Mouse (Mus musculus): ENCODE data around the gene Mob4. TPM values are rescaled to one million over a fixed set of nuclear protein-coding genes. Genes with fewer than 3 reads are reported as not detected.

Mob4 gene
- total RNA-seq (2023): 10 to 100 TPM; 80.0 to 86.2 TPM

DNA sequence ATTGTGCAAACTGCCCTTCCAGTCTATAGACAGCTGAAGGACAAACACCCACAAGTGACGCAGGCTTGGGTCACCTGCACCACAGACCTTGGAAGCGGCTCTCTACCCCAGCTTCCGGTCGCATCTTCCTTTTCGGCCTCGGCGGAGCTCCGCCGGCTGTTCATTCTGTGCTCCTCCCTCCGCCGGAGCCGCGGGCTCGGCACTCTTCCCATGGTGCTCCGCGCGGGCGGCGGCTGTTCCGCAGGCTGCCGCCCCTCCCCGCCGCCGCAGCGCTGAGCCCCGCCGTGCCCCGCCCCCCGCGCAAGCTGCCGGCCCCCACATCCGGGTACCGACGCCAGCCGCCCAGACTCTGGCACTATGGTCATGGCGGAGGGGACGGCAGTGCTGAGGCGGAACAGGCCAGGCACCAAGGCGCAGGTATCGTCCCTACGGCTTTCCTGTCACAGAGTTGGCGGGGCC lies at the start of gene Mob4:
Gene Mob4, plus strand, starts transcription at position 289 of the 459 bp plus-strand sequence.

DNA sequence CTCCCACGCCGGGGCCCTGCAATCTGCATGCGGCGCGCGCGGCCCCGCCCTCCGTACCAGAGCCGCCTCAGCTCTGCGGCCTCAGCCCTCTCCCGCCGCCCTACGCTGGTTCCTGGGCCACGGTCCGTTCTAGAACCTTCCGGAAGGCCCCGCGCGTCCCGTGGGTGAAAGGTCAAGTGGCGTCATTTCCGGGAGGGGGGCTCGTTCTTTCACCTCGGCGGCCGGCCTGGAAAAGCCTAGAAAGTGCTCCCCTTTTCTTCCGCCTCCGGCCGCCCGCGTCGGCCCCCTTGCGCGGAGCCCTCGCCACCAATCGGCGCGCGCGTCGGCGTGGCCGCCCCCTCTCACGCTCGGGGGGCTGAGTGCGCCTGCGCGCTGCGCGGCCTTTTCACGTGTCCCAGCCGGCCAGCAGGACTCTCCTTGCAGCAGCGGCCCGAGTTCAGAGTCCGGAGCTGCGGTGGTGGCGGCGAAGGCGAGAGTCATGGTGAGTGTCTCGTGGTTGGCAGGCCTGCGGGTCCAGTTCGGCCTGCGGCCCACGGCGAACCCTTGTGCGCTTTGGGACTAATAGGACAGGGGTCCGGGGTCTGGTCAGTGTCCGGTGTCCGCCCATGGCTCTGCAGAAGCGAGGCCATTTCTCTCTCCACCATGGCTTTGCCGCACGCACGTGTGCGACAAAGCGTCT lies 43.0 kb upstream of the Mob4 start, which contains the start of the genes Hspe1 and Hspd1:
Gene Hspe1, plus strand, starts transcription at position 201 of the 679 bp plus-strand sequence.
Gene Hspd1, minus strand, starts transcription at position 312 of the 679 bp plus-strand sequence.

Other genes with a start within 250 kb of the Mob4 start
- gene Ankrd44, start 204.8 kb upstream of the Mob4 start, total RNA-seq (2023): 100 to 1,000 TPM; 430 to 437 TPM
- 100 to 1,000 TPM; 427 to 448 TPM for gene Sf3b1, start 103.8 kb upstream of the Mob4 start, total RNA-seq (2023)
- 10 to 100 TPM; 53.0 to 60.8 TPM for gene Coq10b, start 78.5 kb upstream of the Mob4 start, total RNA-seq (2023)
- 100 to 1,000 TPM; 123 to 139 TPM for gene Hspe1, start 43.1 kb upstream of the Mob4 start, total RNA-seq (2023)
- 100 to 1,000 TPM in 1 of 2 experiments, 10 to 100 TPM in 1; 92.1 to 151 TPM for gene Hspd1, start 43.0 kb upstream of the Mob4 start, total RNA-seq (2023)
- 10 to 100 TPM; 11.0 to 11.3 TPM for gene Rftn2, start 95.6 kb downstream of the Mob4 start, total RNA-seq (2023)
- gene Mars2, start 105.9 kb downstream of the Mob4 start, total RNA-seq (2023): 10 to 100 TPM; 13.4 to 15.6 TPM
- gene Boll, start 232.2 kb downstream of the Mob4 start, total RNA-seq (2023): 1 to 10 TPM in 1 of 2 experiments, under 1 TPM in 1; 0.56 to 1.7 TPM

All from B cell, adult 67 days (primary cell).